Mouse (Mus musculus): ENCODE measurements at regions not wholly inside any gene's neighbourhood (a gene's known extent, or its start where the extent isn't known, plus 50 kb on each side); places are given as distances from the start of the nearest gene placed in this dataset.

DNA sequence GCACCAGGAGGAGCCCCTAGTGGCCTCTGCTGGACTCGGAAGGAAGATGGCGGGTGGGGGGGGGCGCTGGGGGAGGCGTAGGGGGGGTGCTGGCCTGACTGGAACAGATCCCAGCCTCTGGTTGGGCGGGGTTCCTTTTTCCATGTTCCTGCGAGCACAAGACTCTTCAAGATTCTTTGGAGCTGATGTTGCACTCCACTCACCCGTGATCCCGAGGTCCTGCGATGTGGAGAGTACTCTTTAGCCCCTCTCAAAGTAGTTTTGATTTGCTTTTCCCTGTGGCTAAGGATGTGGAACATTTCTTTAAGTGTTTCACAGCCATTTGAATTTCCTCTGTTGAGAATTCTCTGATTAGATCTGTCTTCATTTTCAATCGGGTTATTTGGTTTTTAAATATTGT lies 269.8 kb upstream of the 2610301B20Rik start:
- TF ChIP-seq POLR2A (IDR thresholded peaks at IDR 0.05; ENCODE audit: borderline replicate concordance, insufficient read depth, low read length) (no peak), CTCF (IDR thresholded peaks at IDR 0.05; ENCODE audit: borderline replicate concordance, insufficient read depth, low read depth, low read length) (no peak)

Measured in cerebellum, adult 2 months (tissue).